Mouse (Mus musculus): ENCODE measurements around the gene Ptbp3. TPM values are rescaled to one million over a fixed set of nuclear protein-coding genes. Genes with fewer than 3 reads are reported as not detected.

Ptbp3 gene
- polyA plus RNA-seq, 1 experiment from 2014 or later: 26.9 TPM

GRCm38 (mm10) chr4:59510321-59510720 lies 38.8 kb downstream of the Ptbp3 start:
- Histone ChIP-seq H3K9me3 (no peaks in the 10 kb centered on the region), H3K36me3 (replicated peaks) (peaks cover 38% of the 10 kb centered on the region), H3K4me1 (peaks cover 4% of the 10 kb centered on the region; the same call in 1 of the 2 replicates), H3K27ac (no peak overlapping the region), H3K27me3 (ENCODE audit: poor library complexity, severe bottlenecking) (no peaks in the 10 kb centered on the region), H3K4me3 (no peak overlapping the region)
- no peak for DNase-seq (ENCODE audit: extremely low spot score, low spot score)

- H3K4me3 ChIP-seq: no peak overlapping the region
- WGBS: 89% methylated on average over 2 of the region's 2 CpGs
- peaks cover 4% of the 10 kb centered on the region; the same call in 1 of the 2 replicates for H3K4me1 ChIP-seq
- no peaks in the 10 kb centered on the region for H3K27me3 ChIP-seq (ENCODE audit: poor library complexity, severe bottlenecking)
- DNase-seq (ENCODE audit: extremely low spot score, low spot score): no peak
- no peaks in the 10 kb centered on the region for H3K9me3 ChIP-seq
- H3K27ac ChIP-seq: no peak overlapping the region
- H3K36me3 ChIP-seq (replicated peaks): peaks cover 38% of the 10 kb centered on the region
These were observed 39.6 kb downstream of the Ptbp3 start for GRCm38 (mm10) chr4:59509558-59509957.

GRCm38 (mm10) chr4:59507766-59508165 lies 41.4 kb downstream of the Ptbp3 start:
- DNase-seq (ENCODE audit: extremely low spot score, low spot score): no peak
- peaks cover 4% of the 10 kb centered on the region; the same call in 1 of the 2 replicates for H3K4me1 ChIP-seq
- H3K4me3 ChIP-seq: no peak overlapping the region
- H3K27me3 ChIP-seq (ENCODE audit: poor library complexity, severe bottlenecking): no peaks in the 10 kb centered on the region
- no peak overlapping the region for H3K27ac ChIP-seq
- no peaks in the 10 kb centered on the region for H3K9me3 ChIP-seq
- WGBS: 83% methylated on average over 2 of the region's 2 CpGs
- peaks cover 35% of the 10 kb centered on the region for H3K36me3 ChIP-seq (replicated peaks)

GRCm38 (mm10) chr4:59506704-59507103 lies 42.5 kb downstream of the Ptbp3 start:
- 98% methylated on average over 3 of the region's 3 CpGs for WGBS
- no peak overlapping the region for H3K27ac ChIP-seq

GRCm38 (mm10) chr4:59505481-59505880 lies 43.7 kb downstream of the Ptbp3 start:
- Histone ChIP-seq H3K4me3 (no peak overlapping the region), H3K27me3 (ENCODE audit: poor library complexity, severe bottlenecking) (no peaks in the 10 kb centered on the region), H3K27ac (no peak overlapping the region), H3K36me3 (replicated peaks) (peaks cover 38% of the 10 kb centered on the region), H3K9me3 (no peaks in the 10 kb centered on the region), H3K4me1 (peaks cover 4% of the 10 kb centered on the region; the same call in 1 of the 2 replicates)
- no peak for DNase-seq (ENCODE audit: extremely low spot score, low spot score)
- WGBS: 79% methylated on average over 3 of the region's 3 CpGs

More at GRCm38 (mm10) chr4:59506704-59507103, 42.5 kb downstream of the Ptbp3 start:
- Histone ChIP-seq H3K9me3 (no peaks in the 10 kb centered on the region), H3K27me3 (ENCODE audit: poor library complexity, severe bottlenecking) (no peaks in the 10 kb centered on the region), H3K4me3 (no peak overlapping the region), H3K36me3 (replicated peaks) (peaks cover 37% of the 10 kb centered on the region), H3K4me1 (peaks cover 4% of the 10 kb centered on the region; the same call in 1 of the 2 replicates)
- DNase-seq (ENCODE audit: extremely low spot score, low spot score): no peak

- no peak for DNase-seq (ENCODE audit: extremely low spot score, low spot score)
- no peak overlapping the region for H3K4me3 ChIP-seq
- no peaks in the 10 kb centered on the region for H3K27me3 ChIP-seq (ENCODE audit: poor library complexity, severe bottlenecking)
- H3K4me1 ChIP-seq: no peaks in the 10 kb centered on the region
- H3K9me3 ChIP-seq: no peaks in the 10 kb centered on the region
- 98% methylated on average over 2 of the region's 2 CpGs for WGBS
- H3K27ac ChIP-seq: no peak overlapping the region
- H3K36me3 ChIP-seq (replicated peaks): peaks cover 24% of the 10 kb centered on the region
These were observed 58.1 kb downstream of the Ptbp3 start for GRCm38 (mm10) chr4:59491097-59491496.

- Histone ChIP-seq H3K4me3 (no peak overlapping the region), H3K36me3 (replicated peaks) (no peaks in the 10 kb centered on the region), H3K4me1 (no peaks in the 10 kb centered on the region), H3K27me3 (ENCODE audit: poor library complexity, severe bottlenecking) (no peaks in the 10 kb centered on the region), H3K9me3 (no peaks in the 10 kb centered on the region), H3K27ac (no peak overlapping the region)
- no peak for DNase-seq (ENCODE audit: extremely low spot score, low spot score)
These were observed 77.9 kb downstream of the Ptbp3 start for GRCm38 (mm10) chr4:59471306-59471705.

GRCm38 (mm10) chr4:59465449-59465848 lies 83.7 kb downstream of the Ptbp3 start:
- no peak for DNase-seq (ENCODE audit: extremely low spot score, low spot score)
- 82% methylated on average over 2 of the region's 2 CpGs for WGBS
- H3K9me3 ChIP-seq: no peaks in the 10 kb centered on the region

GRCm38 (mm10) chr4:59464661-59465060 lies 84.5 kb downstream of the Ptbp3 start:
- no peaks in the 10 kb centered on the region for H3K9me3 ChIP-seq

More at GRCm38 (mm10) chr4:59465449-59465848, 83.7 kb downstream of the Ptbp3 start:
- no peak overlapping the region for H3K27ac ChIP-seq
- H3K4me3 ChIP-seq: no peak overlapping the region
- H3K36me3 ChIP-seq (replicated peaks): no peaks in the 10 kb centered on the region
- H3K27me3 ChIP-seq (ENCODE audit: poor library complexity, severe bottlenecking): no peaks in the 10 kb centered on the region
- no peaks in the 10 kb centered on the region for H3K4me1 ChIP-seq

GRCm38 (mm10) chr4:59462494-59462893 lies 86.7 kb downstream of the Ptbp3 start:
- no peak for DNase-seq (ENCODE audit: extremely low spot score, low spot score)
- Histone ChIP-seq H3K27ac (no peak overlapping the region), H3K36me3 (replicated peaks) (no peaks in the 10 kb centered on the region), H3K4me3 (no peak overlapping the region), H3K27me3 (ENCODE audit: poor library complexity, severe bottlenecking) (no peaks in the 10 kb centered on the region), H3K4me1 (no peaks in the 10 kb centered on the region; the same call in 1 of the 2 replicates), H3K9me3 (no peaks in the 10 kb centered on the region)
- WGBS: 88% methylated on average over 6 of the region's 6 CpGs

More at GRCm38 (mm10) chr4:59464661-59465060, 84.5 kb downstream of the Ptbp3 start:
- Histone ChIP-seq H3K36me3 (replicated peaks) (no peaks in the 10 kb centered on the region), H3K27me3 (ENCODE audit: poor library complexity, severe bottlenecking) (no peaks in the 10 kb centered on the region), H3K4me1 (no peaks in the 10 kb centered on the region), H3K27ac (no peak overlapping the region), H3K4me3 (no peak overlapping the region)
- 90% methylated on average over 6 of the region's 6 CpGs for WGBS
- DNase-seq (ENCODE audit: extremely low spot score, low spot score): no peak

GRCm38 (mm10) chr4:59461116-59461727 lies 87.9 kb downstream of the Ptbp3 start:
- H3K9me3 ChIP-seq: no peaks in the 10 kb centered on the region
- WGBS: 88% methylated on average over 11 of the region's 11 CpGs
- DNase-seq (ENCODE audit: extremely low spot score, low spot score): no peak
- H3K4me3 ChIP-seq: no peak overlapping the region
- H3K4me1 ChIP-seq: no peaks in the 10 kb centered on the region; the same call in 1 of the 2 replicates
- no peaks in the 10 kb centered on the region for H3K36me3 ChIP-seq (replicated peaks)
- no peaks in the 10 kb centered on the region for H3K27me3 ChIP-seq (ENCODE audit: poor library complexity, severe bottlenecking)
- H3K27ac ChIP-seq: no peak overlapping the region

GRCm38 (mm10) chr4:59459216-59459955 lies 89.8 kb downstream of the Ptbp3 start:
- Histone ChIP-seq H3K27me3 (ENCODE audit: poor library complexity, severe bottlenecking) (no peaks in the 10 kb centered on the region), H3K27ac (no peak overlapping the region), H3K4me3 (no peak overlapping the region), H3K9me3 (no peaks in the 10 kb centered on the region), H3K4me1 (no peaks in the 10 kb centered on the region; the same call in 1 of the 2 replicates), H3K36me3 (replicated peaks) (no peaks in the 10 kb centered on the region)
- WGBS: 89% methylated on average over 13 of the region's 13 CpGs
- no peak for DNase-seq (ENCODE audit: extremely low spot score, low spot score)

GRCm38 (mm10) chr4:59457941-59458340 lies 91.2 kb downstream of the Ptbp3 start:
- WGBS: 52% methylated on average over 9 of the region's 9 CpGs
- no peaks in the 10 kb centered on the region for H3K36me3 ChIP-seq (replicated peaks)
- H3K4me3 ChIP-seq: no peak overlapping the region
- no peaks in the 10 kb centered on the region; the same call in 1 of the 2 replicates for H3K4me1 ChIP-seq
- H3K27me3 ChIP-seq (ENCODE audit: poor library complexity, severe bottlenecking): no peaks in the 10 kb centered on the region
- DNase-seq (ENCODE audit: extremely low spot score, low spot score): no peak
- no peak overlapping the region for H3K27ac ChIP-seq
- H3K9me3 ChIP-seq: no peaks in the 10 kb centered on the region
